Mouse (Mus musculus) liver, embryonic 14.5 days (tissue): ENCODE data around the gene Mthfd1l.

Source experiments
- CTCF ChIP-seq: IDR thresholded peaks from 2 replicates; pipeline ENCODE4 v1.5.1; 2016; ENCODE audit warnings: antibody characterized with exemption, low read depth, control low read depth
- EP300 ChIP-seq: IDR thresholded peaks from 2 replicates; pipeline ENCODE4 v1.6.1; 2016; ENCODE audit warnings: antibody characterized with exemption, low read depth

DNA sequence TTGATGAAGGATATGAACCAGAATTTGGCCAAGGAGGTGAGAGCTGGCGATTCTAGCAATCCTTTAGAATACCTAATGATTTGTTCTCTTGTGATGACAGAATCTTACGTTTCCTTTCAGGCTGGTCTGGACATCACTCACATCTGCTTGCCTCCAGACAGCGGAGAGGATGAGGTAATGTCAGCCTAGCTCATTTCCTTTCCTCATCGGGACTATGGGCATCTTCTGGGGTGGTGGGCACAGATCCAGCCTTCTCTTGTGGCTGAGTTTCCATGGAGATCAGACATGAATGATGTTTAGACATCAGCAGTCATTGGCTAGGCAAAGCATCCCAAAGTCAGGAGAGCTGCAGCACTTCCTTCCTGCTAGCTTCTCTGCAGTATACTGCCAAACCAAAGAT, 7.3 kb downstream of the Mthfd1l start:
- TF ChIP-seq EP300 (no peak), CTCF (no peak)
